Mouse (Mus musculus) spleen, postnatal 36 days (tissue): ENCODE results near the gene Vrk1.

Experiments used
- DNase-seq, 2 experiments: peaks; one replicate each; pipeline ENCODE4 v3.0.0; 2022; ENCODE audit warnings: low spot score in 2 of 2, mixed read lengths in 1 of 2

Gene Vrk1

GRCm38 (mm10) chr12:106123276-106123675, 113.2 kb downstream of the Vrk1 start:
- DNase-seq = no peak

DNA sequence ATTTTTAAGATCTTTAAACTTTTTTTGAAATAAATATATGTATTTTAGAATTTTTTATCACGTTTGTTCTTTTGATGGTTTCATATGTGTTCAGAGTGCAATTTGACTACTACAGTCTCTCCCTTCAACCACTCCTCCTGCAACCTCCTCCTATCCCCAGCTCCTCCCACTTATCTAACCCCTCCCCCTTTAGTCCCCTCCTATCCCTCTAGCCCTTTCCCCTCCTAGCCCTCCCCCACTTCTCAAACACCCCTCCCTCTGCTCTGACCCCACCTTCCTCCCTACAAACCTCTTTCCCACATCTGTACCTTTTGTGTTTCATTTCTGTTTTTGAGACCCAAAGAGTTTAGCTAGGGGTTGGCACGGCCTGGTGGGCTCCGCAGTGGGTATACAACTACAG, 114.6 kb downstream of the Vrk1 start:
- DNase-seq = no peak
